Mouse (Mus musculus): ENCODE data around the gene Olfr1242.

Olfr1242 gene

GRCm38 (mm10) chr2:89498235-89498634 lies at the start of gene Olfr1242:
Gene Olfr1242, minus strand, starts transcription at chr2:89498335.
- no peak for DNase-seq (ENCODE audit: inconsistent ontology term)

GRCm38 (mm10) chr2:89544516-89544915 lies 46.4 kb upstream of the Olfr1242 start:
- DNase-seq (ENCODE audit: inconsistent ontology term): no peak

GRCm38 (mm10) chr2:89539923-89540322 lies 41.8 kb upstream of the Olfr1242 start:
- DNase-seq (ENCODE audit: inconsistent ontology term): no peak

- DNase-seq (ENCODE audit: inconsistent ontology term): no peak
These were observed 33.3 kb upstream of the Olfr1242 start, which contains the start of gene Olfr1243 for GRCm38 (mm10) chr2:89531387-89531786. Gene Olfr1243, minus strand, starts transcription at chr2:89531487.

GRCm38 (mm10) chr2:89487026-89487425 lies 11.1 kb downstream of the Olfr1242 start, which contains the start of gene Olfr1241:
Gene Olfr1241, minus strand, starts transcription at chr2:89487126.
- no peak for DNase-seq (ENCODE audit: inconsistent ontology term)

GRCm38 (mm10) chr2:89442900-89443299 lies 55.2 kb downstream of the Olfr1242 start, which contains the start of gene Olfr1240:
Gene Olfr1240, minus strand, starts transcription at chr2:89443000.
- DNase-seq (ENCODE audit: inconsistent ontology term): no peak

Measured in Muller cell, postnatal 12 days (primary cell).